Mouse (Mus musculus) right cerebral cortex, adult 2 months (tissue): Measurements from ENCODE around the gene Olfr318.
A peak's percentile ranks its signal among the peaks of the same experiment; 100 is the strongest.
"Not testable (repeated sequence)": the region's sequence is repeated elsewhere in the genome, so short reads cannot be mapped to it uniquely, and the experiment has no call there.

Experiments
- DNase-seq, 2 experiments: peaks; one replicate each; pipeline ENCODE4 v3.0.0; 2021 to 2022; ENCODE audit warnings: low spot score in 2 of 2

Gene Olfr318

DNA sequence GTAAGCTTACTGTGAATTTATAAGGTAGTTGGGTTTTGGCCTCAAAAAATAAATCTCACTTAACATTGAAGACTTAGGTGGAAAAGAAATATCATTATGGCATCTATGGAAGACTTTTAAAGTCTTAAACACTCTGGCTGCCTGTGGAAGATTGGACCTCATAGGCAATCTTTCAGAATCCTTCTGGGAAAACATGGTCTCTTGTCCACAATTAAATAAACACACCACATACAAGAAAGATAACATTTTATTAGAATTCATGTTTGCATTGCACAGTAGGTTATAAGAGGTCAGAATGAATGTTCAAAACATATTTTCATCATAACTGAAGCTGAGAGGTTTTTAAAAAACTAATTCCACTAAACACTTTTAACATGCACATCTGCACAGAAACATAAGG is at the start of gene Olfr318:
Gene Olfr318 (minus strand): TSS at position 101 of the 400 bp plus-strand sequence.
- DNase-seq = no peak

DNA sequence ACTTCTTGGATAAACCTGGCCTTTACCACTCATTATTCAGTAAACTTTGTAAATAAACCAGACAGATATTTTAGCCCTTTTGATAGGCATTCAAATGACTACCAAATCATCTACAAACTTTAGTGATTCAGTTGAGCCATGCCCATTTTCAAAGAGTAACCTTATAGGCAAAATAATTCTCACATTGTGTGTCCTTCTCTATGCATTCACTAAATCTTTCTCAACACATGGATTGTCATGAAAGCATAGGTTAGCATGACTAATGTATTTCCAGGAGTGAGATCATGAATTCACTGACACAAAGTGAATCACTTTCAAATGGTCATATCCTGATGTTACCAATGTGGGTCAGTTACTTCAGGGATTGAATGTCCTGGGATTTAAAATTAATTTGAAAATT is 49.1 kb upstream of the Olfr318 start, which contains the start of gene Olfr315:
Gene Olfr315 (plus strand): TSS at position 301 of the 400 bp plus-strand sequence.
- no peak for DNase-seq

DNA sequence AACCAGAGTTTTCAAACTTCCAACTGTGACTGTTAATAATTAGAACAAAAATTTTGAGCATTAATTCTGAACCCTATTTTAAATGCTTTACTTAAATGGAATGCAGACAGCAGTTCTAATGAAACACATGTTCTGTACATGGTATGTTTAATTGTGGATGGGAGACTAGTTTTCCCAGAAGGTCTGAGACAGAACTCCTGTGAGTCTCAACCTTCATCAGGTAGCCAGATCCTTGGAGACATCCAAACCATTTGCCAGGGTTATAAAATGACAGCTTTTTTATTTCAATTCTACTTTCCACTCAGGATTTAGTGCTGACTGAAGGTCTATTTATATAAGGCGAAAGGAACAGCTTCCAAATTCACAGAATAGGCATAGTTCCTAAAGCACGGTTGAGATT is 28.6 kb upstream of the Olfr318 start, which contains the start of gene Olfr316:
Gene Olfr316 (plus strand): TSS at position 301 of the 400 bp plus-strand sequence.
- DNase-seq = no peak

DNA sequence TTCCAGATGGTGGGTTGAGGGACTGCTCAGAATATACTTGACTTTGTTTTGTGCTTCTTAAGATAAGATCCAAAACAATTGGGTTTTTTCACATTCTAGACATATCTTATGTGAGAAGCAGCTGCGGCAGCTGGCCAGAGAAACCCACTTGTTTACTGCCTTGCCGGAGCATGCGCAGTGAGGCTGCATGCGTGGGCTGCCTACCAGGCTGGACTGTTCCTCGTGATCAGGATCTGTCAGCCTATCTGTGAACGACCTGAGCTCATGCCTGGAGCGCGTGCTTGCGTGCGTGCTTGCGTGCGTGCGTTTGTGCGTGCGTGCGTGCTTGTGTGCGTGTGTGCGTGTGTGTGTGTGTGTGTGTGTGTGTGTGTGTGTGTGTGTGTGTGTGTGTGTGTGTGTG is 27.3 kb upstream of the Olfr318 start:
- DNase-seq = peak; percentile 47 to 62

DNA sequence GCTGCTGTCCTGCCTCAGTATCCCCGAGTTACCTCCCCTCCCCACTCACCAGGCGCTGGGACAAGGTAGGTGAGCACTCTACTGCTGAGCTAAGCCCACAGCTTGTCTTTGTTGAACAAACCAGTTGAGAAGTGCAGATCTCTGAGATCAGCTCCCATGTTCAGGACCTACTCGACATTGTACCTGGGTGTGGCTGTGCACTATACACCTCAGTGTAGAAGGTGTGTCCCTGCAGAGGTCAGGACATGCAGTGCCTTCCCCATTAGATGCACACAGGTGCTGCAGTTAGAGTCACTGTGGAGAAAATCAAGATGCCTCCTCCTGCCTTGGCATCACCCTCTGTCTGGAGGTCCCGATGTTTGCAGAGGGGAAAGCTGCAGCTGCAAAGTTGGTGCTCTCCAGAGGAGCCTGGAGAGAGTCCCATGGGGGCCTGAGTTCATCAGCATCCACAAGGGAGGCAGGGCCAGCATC is 15.0 kb upstream of the Olfr318 start, which contains the start of gene Olfr317:
Gene Olfr317 (minus strand): TSS at position 421 of the 471 bp plus-strand sequence.
- DNase-seq = no peak

DNA sequence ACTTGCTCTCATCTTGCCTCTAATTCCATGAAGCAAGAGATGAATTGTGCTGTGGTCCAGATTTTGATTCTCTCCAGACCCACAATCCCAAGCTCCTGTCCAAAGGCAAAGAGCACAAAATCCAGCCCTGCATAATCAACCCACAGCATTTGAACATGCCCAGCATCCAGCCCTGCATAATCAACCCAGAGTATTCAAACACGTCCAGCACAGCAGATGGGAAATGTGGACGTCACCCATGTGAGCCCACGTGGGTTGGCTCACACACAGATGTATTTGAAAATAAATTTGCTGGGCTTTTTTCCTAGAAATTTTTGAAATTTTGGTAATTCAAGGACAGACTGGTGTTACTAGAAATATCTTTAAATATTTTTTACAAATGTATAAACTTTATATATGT is 9.6 kb upstream of the Olfr318 start:
- DNase-seq = peak; percentile 11 to 23

DNA sequence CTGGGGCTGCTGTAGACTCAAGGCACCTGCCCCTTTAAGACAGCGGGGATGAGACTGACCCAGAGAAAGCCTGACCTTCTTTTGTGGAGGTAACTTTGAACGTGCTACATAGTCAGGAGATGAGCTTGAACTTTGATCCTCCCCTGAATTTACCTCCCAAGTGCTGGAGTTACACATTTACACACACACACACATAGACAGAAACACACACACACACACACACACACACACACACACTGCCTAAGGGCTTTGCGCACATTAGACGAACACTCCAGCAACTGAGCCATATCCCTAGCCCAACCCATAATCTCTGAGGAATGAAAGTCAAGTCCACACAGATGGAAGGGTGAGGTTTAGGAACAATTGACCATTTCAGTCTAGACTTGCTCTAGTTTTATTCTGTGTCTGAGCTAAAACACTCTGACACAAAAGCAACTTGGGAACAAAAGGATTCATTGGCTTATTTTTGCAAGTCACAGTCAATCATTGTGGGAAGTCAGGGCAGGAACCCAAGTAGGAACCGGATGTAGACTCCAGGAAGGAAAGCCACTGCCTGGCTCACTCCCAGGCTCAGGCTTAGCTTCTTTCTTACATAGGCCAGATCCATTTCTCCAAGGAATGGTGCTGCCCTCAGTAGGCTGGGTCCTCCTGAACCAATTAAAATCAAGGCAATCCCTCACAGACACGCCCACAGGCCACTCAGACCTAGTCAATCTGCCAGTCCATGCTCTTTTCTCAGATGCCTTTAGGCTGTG is 4.3 kb upstream of the Olfr318 start:
- DNase-seq = not testable (repeated sequence)

DNA sequence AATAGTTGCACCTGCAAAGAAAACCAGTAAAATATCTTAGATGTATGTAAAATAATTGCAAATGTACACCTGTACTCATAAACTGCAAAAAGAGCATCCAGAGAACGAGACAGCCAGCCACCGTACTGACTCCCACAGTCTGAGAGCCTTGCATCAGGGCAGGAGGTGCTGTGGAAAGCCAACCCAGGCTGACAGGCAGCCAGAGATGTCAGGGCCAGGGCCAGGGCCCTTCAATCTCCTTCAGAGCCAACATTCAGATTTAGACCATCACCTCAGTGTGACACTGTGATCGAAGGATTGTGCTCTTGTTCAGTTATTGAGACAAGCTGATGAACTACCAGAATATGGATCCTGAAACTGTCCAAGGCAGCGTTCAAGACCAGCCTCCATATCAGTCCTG is 4.1 kb downstream of the Olfr318 start:
- no peak for DNase-seq

DNA sequence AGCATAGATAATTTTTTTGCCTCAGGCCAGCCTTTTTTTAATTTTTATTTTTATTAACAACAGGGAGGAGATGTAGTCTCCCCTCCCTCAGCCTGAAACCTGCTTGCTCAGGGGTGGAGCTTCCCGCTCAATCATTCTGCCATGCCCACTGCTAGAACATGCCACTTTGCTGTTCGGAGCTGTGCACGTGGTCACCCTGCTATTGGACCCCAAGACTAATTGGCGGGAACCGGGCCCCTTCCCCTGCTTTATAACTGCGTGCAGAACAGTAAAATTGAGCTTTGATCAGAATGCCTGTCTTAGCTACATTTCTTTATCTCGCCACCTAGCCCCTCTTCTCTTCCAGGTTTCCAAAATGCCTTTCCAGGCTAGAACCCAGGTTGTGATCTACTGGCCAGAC is 6.1 kb downstream of the Olfr318 start:
- not testable (repeated sequence) for DNase-seq

DNA sequence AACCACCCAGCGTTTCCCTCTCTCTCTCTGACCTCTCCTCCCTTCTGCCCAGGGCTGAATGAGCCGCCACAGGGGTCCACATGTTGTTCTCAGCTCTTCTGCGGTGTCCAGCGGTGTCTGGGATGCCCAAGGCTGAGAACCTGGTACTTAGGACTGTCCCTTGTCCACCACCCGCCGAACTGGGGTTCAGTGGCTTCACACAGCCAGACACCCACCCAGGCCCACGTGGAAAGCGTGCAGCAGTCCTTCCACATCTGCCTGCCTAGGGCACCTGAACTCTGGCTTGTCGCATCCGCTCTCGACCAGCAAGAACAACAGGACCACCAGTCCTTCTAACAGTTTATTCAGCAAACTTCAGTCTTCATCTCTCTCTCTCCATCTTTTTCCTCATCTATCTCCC is 14.7 kb downstream of the Olfr318 start:
- DNase-seq = no peak

DNA sequence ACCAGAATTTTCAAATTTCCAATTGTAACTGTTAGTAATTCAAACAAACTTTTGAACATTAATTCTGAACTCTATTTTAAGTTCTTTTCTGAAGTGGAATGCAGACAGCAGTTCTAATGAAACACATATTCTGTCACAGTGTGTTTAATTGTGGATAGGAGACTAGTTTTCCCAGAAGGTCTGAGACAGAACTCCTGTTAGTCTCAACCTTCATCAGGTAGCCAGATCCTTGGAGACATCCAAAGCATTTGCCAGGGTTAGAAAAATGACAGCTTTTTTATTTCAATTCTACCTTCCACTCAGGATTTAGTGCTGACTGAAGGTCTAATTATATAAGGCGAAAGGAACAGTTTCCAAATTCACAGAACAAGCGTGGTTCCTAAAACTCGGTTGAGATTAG is 25.0 kb downstream of the Olfr318 start, which contains the start of gene Olfr319:
Gene Olfr319 (plus strand): TSS at position 301 of the 400 bp plus-strand sequence.
- DNase-seq = no peak

DNA sequence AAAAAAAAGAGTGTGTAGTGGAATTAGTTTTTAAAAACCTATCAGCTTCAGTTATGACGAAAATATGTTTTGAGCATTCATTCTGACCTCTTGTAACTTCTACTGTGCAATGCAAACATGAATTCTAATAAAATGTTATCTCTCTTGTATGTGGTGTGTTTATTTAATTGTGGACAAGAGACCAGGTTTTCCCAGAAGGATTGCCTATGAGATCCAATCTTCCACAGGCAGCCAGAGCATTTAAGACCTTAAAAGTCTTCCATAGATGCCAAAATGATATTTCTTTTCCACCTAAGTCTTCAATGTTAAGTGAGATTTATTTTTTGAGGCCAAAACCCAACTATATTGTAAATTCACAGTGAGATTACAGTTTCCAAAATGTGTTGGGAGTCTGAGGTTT is 43.0 kb downstream of the Olfr318 start, which contains the start of gene Olfr320:
Gene Olfr320 (plus strand): TSS at position 301 of the 400 bp plus-strand sequence.
- DNase-seq = no peak

DNA sequence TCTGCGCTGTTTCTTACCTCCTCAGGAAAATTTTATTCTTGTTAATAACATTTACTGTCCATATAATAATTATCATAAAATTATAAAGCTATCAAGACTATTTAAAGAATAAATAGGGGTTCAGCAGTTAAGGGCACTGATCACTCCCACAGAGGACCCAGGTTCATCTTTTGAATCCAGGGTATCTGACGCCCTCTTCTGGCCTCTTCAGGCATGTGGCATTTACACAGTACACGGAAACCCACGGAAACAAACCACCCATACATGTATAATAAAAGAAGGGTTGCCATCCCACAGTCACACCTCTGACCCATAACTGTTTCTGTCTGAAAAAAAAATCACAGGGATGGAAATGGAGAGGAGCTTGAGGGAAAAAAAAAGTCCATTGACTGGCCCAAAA is 52.0 kb downstream of the Olfr318 start:
- DNase-seq = no peak

DNA sequence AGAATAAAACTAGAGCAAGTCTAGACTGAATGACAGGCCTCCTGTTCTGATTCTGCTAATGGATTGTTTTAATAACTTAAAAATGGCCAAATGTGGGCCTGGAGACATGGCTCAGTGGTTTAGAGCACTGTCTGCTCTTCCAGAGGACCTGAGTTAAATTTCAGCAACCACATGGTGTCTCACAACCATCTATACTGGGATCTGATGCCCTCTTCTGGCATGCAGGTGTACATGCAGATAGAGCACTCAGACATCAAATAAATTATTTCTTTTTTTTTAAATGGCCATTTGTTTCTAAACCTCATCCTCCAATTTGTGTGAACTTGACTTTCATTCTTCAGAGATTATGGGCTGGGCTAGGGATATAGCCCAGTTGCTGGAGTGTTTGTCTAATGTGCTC is 54.6 kb downstream of the Olfr318 start:
- no peak for DNase-seq
